Mouse (Mus musculus): ENCODE results near the gene Pltp.

Gene Pltp

DNA sequence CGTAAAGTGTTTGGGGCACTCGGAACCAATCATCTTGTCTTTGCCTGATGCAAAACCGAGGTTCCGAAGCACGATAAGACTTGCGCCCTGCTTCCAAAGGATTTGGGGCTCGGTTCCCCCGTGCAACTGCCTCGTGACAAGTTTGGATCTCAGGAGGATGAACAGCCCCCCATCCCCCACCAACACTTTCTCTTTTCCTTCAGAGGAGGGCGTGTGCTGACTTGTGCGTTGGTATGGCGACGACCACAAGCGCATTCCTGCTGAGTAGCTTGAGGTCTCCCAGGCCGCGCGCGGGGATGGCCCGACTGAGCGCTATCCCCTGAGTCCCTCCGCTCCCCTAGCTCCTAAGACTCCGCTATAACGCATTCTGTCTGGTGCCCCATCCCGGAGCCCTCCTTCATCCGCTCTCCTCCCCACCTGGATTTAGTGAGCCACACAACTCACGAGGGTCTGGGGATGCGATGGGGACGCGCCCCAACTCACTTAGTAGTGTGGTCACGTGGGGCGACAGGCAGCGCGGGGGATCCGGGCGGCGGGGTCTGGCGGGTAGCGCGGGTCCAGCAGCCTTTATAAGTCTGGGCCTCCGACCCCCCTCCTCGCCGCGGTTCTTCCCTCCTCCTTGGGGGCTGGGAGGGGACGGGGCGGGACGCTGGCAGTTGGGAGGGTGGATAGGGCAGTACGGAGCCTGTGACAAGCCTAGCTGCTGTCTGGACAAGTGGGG lies at the start of gene Pltp:
Gene Pltp (minus strand): TSS at position 611 of the 721 bp plus-strand sequence.
- no peak for DNase-seq

- DNase-seq = no peak
Observed at GRCm38 (mm10) chr2:164906071-164906470, 48.6 kb upstream of the Pltp start.

GRCm38 (mm10) chr2:164903496-164903895 lies 46.0 kb upstream of the Pltp start:
- DNase-seq = no peak

- no peak for DNase-seq
Observed at GRCm38 (mm10) chr2:164901380-164901779, 43.9 kb upstream of the Pltp start.

- DNase-seq = no peak
Observed at GRCm38 (mm10) chr2:164899723-164900459, 42.4 kb upstream of the Pltp start.

DNA sequence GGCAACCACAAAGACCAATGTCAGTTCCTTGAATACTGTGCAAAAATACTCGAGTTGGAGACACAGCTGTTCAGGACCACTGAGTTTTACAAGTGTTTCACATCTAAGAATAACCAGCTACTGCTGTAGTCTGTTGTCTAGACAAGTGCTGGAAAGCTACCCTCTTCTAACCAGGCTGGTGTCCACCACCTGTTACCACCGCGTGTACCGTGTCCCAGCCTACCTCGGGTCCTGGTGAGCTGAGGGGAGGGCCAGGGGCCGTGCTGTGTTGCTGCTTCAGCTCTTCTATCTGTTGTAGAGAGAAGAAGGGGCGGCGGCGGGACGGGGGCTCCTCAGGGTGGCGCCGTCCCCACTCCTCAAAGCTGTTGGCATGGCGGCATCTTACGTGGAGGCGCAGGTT lies 41.5 kb upstream of the Pltp start:
- DNase-seq = no peak

GRCm38 (mm10) chr2:164898008-164898407 lies 40.5 kb upstream of the Pltp start:
- no peak for DNase-seq

- no peak for DNase-seq
Observed at GRCm38 (mm10) chr2:164895885-164896284, 38.4 kb upstream of the Pltp start.

- DNase-seq = no peak
Observed at GRCm38 (mm10) chr2:164894644-164895043, 37.1 kb upstream of the Pltp start.

- DNase-seq = no peak
Observed at GRCm38 (mm10) chr2:164894048-164894447, 36.5 kb upstream of the Pltp start.

- peak; percentile 61 for DNase-seq
Observed at GRCm38 (mm10) chr2:164892696-164893216, 35.2 kb upstream of the Pltp start.

DNA sequence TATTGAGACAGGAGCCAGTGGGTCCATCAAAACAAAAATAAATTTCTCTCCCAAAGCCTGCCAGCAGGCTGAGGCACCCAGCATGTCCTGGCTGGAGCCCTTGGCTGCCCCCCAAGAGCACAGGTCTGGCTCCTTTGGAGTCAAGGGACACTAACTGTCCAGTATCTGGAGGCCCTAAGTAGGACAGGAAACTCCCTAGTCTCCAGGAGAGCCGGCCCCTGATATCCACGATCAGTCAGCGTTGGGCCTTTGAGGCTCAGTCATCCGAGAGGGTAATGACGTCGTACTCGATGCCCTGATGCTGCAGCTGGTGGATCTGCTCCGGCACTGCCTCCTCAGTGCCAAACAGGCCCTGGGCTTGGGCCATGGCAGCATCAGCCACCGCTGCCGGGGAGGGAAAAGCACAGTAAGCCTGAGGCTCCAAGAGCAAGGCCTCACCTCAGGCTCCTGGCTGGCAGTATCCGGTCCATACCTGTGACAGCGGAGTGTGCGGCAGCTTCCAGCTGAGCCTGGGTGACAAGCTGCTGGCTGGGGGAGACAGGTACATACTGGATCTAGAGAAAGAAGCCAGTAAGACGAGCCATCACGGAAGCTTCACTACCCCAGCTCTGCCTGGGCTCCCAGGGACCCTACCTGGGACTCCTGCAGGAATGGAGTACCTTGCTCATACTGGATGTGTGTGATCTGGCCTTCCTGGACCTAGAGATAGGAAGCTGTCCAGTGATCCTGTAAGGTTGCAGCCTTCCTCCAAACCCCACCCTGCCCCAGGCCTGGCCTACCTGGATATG lies 34.6 kb upstream of the Pltp start:
- peak; percentile 59 for DNase-seq

GRCm38 (mm10) chr2:164891056-164891834 lies 33.7 kb upstream of the Pltp start:
- DNase-seq = no peak

DNA sequence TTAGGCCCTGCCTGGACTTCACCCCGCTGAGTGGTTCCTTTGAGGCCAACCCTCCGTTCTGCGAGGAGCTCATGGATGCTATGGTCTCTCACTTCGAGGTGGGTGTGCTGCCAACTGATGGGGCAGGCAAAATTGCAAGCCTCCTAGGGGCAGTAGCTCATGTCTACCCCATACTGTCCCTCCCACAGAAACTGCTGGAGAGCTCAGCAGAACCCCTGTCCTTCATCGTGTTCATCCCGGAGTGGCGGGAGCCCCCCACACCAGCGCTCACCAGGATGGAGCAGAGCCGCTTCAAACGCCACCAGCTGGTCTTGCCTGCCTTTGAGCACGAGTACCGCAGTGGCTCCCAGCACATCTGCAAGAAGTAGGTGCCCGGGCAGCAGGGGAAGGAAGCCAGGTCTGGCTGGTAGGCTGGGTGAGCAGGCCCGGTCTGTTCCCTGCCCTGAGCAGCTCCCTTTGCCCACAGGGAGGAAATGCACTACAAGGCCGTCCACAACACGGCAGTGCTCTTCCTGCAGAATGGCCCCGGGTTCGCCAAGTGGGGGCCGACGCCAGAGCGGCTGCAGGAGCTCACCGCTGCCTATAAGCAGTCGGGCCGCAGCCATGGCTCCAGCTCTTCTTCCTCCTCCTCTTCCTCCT lies 33.0 kb upstream of the Pltp start:
- DNase-seq = no peak

- no peak for DNase-seq
Observed at GRCm38 (mm10) chr2:164889960-164890359, 32.4 kb upstream of the Pltp start.

DNA sequence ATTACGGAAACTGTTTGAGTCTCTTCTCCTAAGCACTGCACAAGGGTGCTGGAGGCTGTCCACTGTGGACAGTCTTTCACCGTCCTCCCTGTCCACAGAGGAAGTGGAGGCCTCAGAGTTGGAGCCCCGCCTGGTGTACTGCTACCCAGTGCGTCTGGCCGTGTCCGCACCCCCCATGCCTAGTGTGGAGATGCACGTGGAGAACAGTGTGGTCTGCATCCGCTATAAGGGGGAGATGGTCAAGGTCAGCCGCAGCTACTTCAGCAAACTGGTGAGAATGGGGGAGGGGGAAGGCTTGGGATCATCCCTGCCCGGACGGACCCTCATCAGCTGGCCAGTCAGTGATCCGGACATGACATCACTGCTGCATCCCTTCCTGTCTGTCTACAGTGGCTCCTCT lies 31.5 kb upstream of the Pltp start:
- DNase-seq = peak; percentile 23

DNA sequence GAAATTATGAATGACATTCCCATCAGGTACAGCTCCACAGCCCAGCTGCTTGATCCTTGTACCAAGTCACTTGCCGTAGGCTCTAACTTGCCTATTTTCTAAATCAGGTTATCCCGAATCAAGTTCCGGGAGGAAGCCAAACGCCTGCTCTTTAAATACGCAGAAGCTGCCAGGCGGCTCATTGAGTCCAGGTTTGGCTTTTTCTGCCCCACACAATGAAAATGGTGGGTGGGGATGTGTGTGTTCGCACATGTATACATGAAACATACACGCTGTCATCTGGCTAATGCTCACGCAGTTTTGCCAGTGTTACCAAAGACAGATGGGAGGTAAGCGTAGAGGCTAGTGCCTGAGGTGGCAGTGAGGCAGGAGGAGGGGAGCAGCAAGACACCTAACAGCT lies 29.1 kb upstream of the Pltp start:
- DNase-seq = peak; percentile 5

GRCm38 (mm10) chr2:164885788-164886187 lies 28.3 kb upstream of the Pltp start:
- DNase-seq = peak; percentile 82

- no peak for DNase-seq
Observed at GRCm38 (mm10) chr2:164882619-164883018, 25.1 kb upstream of the Pltp start.

DNA sequence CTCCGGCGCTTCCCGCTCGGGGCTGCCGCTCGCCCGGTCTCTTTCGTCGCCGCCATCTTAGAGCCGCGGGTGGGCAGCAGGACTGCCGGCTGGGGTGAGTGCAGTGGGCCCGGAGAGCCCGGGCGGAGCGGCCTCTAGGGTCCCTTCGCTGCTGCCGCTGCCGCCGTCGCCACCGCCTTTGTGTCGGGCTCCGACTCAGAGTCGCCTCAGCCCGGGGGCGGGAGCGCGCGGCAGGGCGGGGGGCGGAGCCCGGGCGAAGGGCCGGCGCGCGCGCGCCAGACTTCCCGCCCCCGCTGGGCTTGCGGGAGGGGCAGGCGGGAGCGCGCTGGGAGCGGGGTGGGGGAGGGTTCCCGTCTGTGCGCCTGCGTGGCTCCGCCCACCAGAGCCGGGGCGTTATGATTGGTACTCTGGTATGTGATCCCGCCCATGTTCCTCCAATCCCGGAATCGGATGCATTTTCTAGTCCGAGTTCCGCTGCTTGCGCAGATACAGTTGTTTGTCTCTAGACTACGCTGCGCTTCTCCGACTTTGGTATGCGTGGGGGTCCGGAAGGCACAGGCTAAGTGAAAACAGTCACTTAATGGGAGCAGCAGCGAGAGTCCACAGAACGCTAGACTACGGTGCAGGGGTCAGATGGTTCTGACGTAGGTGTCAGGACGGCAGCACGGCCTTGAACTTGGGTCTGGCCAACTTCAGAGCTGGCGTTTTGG lies 22.2 kb upstream of the Pltp start:
- DNase-seq = peak; percentile 92

GRCm38 (mm10) chr2:164879228-164879567 lies 21.7 kb upstream of the Pltp start, which contains the start of gene Pcif1:
Gene Pcif1, plus strand, starts transcription at chr2:164879304.
- DNase-seq = peak; percentile 95

Data from cerebellum, adult 8-10 months (tissue).